Mouse (Mus musculus) neural tube, embryonic 15.5 days (tissue): ENCODE results near the gene Gm10477. TPM values are rescaled to one million over a fixed set of nuclear protein-coding genes. Genes with fewer than 3 reads are reported as not detected.
"Not testable (repeated sequence)": the region's sequence is repeated elsewhere in the genome, so short reads cannot be mapped to it uniquely, and the experiment has no call there.

Experiments
- ATAC-seq: fragments of 200-750 bp; cut with Nextera tagmentation; 2 replicates; pipeline ENCODE4 v1.8.0; 2017; ENCODE audit warnings: mild to moderate bottlenecking, moderate TSS enrichment, moderate library complexity; ENCODE audit not compliant: low FRiP score
- H3K27ac ChIP-seq: fragments of 300-500 bp; sonication (generic); replicated peaks from 2 replicates; pipeline ENCODE4 v1.5.1; 2015; ENCODE audit warnings: mild to moderate bottlenecking, inconsistent platforms
- H3K27me3 ChIP-seq: fragments of 300-500 bp; sonication (generic); replicated peaks from 2 replicates; pipeline ENCODE4 v1.6.1; 2015; ENCODE audit warnings: inconsistent platforms
- H3K36me3 ChIP-seq: fragments of 300-500 bp; sonication (generic); 2 replicates; pipeline ENCODE4 v1.6.1; 2015; ENCODE audit warnings: inconsistent platforms
- H3K4me1 ChIP-seq: fragments of 300-500 bp; sonication (generic); 2 replicates; pipeline ENCODE4 v1.6.1; 2015; ENCODE audit warnings: inconsistent platforms
- H3K4me2 ChIP-seq: fragments of 300-500 bp; sonication (generic); 2 replicates; pipeline ENCODE4 v1.6.1; 2015; ENCODE audit warnings: inconsistent platforms, mild to moderate bottlenecking, moderate library complexity
- H3K4me3 ChIP-seq: fragments of 300-500 bp; sonication (generic); replicated peaks from 2 replicates; pipeline ENCODE4 v1.5.1; 2015; ENCODE audit warnings: mild to moderate bottlenecking, inconsistent platforms
- H3K9ac ChIP-seq: fragments of 300-500 bp; sonication (generic); replicated peaks from 2 replicates; pipeline ENCODE4 v1.6.1; 2015; ENCODE audit warnings: mild to moderate bottlenecking, inconsistent platforms
- H3K9me3 ChIP-seq: fragments of 300-500 bp; sonication (generic); replicated peaks from 2 replicates; pipeline ENCODE4 v1.6.1; 2016; ENCODE audit warnings: inconsistent platforms
- WGBS: fragments of 180-500 bp; shearing (Covaris S2); methylation state at CpG from one replicate; pipeline ENCODE4 v1.1.7; 2015; ENCODE audit warnings: mixed read lengths; 5-methylcytosine and 5-hydroxymethylcytosine counted together
- polyA plus RNA-seq: library from polyadenylated mRNA; unstranded; fragments of >200 nt; fragmentation: Nextera tagmentation; extraction: Ambion mirVana; gene quantifications from 2 replicates; pipeline ENCODE4 v1.2.1, GENCODE M21; 2015

Gene Gm10477
- polyA plus RNA-seq = not detected in 2 replicates

DNA sequence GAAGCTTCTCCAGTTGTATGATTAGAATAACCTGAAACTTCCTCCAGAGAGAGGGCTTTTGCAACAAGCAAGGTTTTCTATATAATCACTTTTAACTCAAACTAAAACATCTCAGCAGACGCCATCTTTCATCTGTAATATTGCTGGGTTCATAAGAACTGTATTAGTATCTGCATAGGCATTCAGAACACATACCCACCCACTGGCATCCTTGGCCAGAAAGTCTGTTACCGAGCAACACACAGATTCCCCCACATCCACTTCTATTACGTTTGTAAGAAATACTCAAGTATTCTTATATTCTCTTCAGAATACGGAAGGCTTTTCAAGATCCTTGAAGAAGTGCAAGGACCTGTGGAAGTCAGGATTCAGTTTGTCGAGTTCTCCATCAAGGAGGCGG is at the start of gene Gm10477:
Gene Gm10477, plus strand, starts transcription at position 301 of the 400 bp plus-strand sequence.
- 87% methylated on average over 6 of the region's 6 CpGs for WGBS
- not testable (repeated sequence) for ATAC-seq, H3K4me2 ChIP-seq, H3K27me3 ChIP-seq, H3K9ac ChIP-seq, H3K4me3 ChIP-seq, H3K9me3 ChIP-seq, H3K36me3 ChIP-seq, H3K4me1 ChIP-seq, H3K27ac ChIP-seq

DNA sequence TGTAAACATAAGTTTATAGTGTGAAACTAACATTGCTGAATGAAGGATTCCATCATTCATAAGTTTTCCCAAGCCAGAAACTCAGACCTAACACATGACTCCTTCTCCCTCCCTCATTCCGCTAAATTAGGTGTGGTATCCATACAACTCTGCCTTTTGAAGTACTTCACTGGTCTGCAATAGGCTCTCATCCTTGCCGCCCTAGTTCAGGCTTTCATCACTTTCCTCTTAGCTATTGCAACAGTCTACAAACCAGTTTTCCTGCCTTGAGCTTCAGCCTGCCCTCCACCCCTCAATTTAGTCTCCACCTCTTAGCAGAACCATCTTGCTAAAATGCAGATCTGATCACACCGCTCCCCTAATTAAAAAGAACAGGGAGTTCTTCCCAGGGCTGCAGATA is 47.0 kb upstream of the Gm10477 start:
- Histone ChIP-seq H3K9me3 (no peaks in the 10 kb centered on the region), H3K27me3 (no peaks in the 10 kb centered on the region), H3K9ac (no peak overlapping the region), H3K4me2 (no peak overlapping the region), H3K36me3 (0 out of 2 replicates have a peak, but pooled peaks cover 3% of the 10 kb centered on the region), H3K4me3 (no peak overlapping the region), H3K4me1 (no peaks in the 10 kb centered on the region), H3K27ac (no peak overlapping the region)
- 88% methylated on average over 3 of the region's 3 CpGs for WGBS
- no peak for ATAC-seq

- Histone ChIP-seq H3K27ac (no peak overlapping the region), H3K27me3 (no peaks in the 10 kb centered on the region), H3K4me1 (no peaks in the 10 kb centered on the region), H3K36me3 (0 out of 2 replicates have a peak, but pooled peaks cover 3% of the 10 kb centered on the region), H3K4me3 (no peak overlapping the region), H3K4me2 (no peak overlapping the region), H3K9me3 (no peaks in the 10 kb centered on the region), H3K9ac (no peak overlapping the region)
- no peak for ATAC-seq
- WGBS = 72% methylated on average over 3 of the region's 3 CpGs
Observed at GRCm38 (mm10) chrX:56481906-56482305, 42.6 kb upstream of the Gm10477 start.

- Histone ChIP-seq H3K27ac (no peak overlapping the region), H3K4me1 (no peaks in the 10 kb centered on the region), H3K9me3 (no peaks in the 10 kb centered on the region), H3K4me3 (no peak overlapping the region), H3K4me2 (no peak overlapping the region), H3K36me3 (no peaks in the 10 kb centered on the region), H3K27me3 (no peaks in the 10 kb centered on the region), H3K9ac (no peak overlapping the region)
- ATAC-seq = no peak
- 16% methylated on average over 1 of the region's 1 CpGs for WGBS
Observed at GRCm38 (mm10) chrX:56489758-56490157, 34.8 kb upstream of the Gm10477 start.

DNA sequence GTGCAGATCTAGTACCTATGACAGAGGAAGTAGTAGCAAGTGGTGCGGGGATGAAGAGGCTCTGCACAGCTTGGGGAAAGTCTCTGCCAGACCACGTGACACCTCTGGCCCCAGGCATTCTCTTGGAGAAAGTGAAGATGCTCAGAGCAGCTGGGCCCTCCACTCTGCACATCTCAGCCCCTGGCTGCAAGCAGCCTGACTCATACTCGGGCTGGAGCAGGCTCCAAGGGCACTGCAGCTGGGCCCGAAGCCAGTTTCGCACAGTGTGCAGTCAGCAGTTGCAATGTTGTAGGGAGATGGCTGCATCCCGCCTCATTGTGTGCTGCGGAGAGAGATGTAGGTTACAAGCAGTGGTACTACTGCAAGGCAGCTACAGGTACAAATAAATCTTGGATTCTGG is 27.3 kb upstream of the Gm10477 start:
- Histone ChIP-seq H3K4me2 (no peak overlapping the region), H3K36me3 (no peaks in the 10 kb centered on the region), H3K9ac (no peak overlapping the region), H3K4me3 (no peak overlapping the region), H3K4me1 (no peaks in the 10 kb centered on the region), H3K27me3 (no peaks in the 10 kb centered on the region), H3K9me3 (no peaks in the 10 kb centered on the region), H3K27ac (no peak overlapping the region)
- WGBS = 87% methylated on average over 7 of the region's 7 CpGs
- ATAC-seq = no peak

DNA sequence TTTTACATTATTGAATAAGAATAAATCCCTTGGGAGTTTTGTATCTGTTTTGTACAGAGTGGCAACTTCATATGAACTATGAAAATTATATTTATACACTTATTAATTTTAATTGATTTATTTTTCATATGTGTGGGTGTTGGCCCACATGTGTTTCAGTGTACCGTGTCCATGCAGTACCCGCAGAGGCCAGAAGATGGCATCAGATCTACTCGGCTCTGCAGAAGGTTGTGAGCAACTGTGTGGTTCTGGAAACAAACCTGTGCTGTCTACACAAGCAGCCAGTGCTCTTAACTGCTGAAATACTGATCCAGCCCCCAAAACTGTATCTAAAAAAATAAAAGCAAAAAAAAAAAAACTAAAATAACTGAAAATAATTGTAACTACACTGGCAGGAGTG is 6.7 kb downstream of the Gm10477 start:
- H3K4me2 ChIP-seq = no peak overlapping the region
- no peak overlapping the region for H3K27ac ChIP-seq
- H3K4me3 ChIP-seq = no peak overlapping the region
- no peaks in the 10 kb centered on the region for H3K4me1 ChIP-seq
- H3K27me3 ChIP-seq = no peaks in the 10 kb centered on the region
- H3K9ac ChIP-seq = no peak overlapping the region
- H3K9me3 ChIP-seq = no peaks in the 10 kb centered on the region
- 10% methylated on average over 3 of the region's 3 CpGs for WGBS
- no peaks in the 10 kb centered on the region for H3K36me3 ChIP-seq
- ATAC-seq = no peak

GRCm38 (mm10) chrX:56537162-56537561 is 12.6 kb downstream of the Gm10477 start:
- no peak for ATAC-seq
- WGBS = 57% methylated on average over 4 of the region's 4 CpGs

GRCm38 (mm10) chrX:56549506-56549905 is 25.0 kb downstream of the Gm10477 start, which contains the start of gene Gm648:
Gene Gm648 (minus strand): TSS chrX:56549606.
- H3K27ac ChIP-seq = no peak within 1 kb of the TSS
- no peaks in the 10 kb centered on the region for H3K36me3 ChIP-seq
- H3K27me3 ChIP-seq = no peaks in the 10 kb centered on the region
- H3K4me2 ChIP-seq = no peak within 1 kb of the TSS
- no peak for ATAC-seq
- H3K4me1 ChIP-seq = no peaks in the 10 kb centered on the region
- WGBS = 90% methylated on average over 7 of the region's 7 CpGs
- H3K9ac ChIP-seq = no peak within 1 kb of the TSS
- H3K9me3 ChIP-seq = no peaks in the 10 kb centered on the region
- no peak within 1 kb of the TSS for H3K4me3 ChIP-seq

More at GRCm38 (mm10) chrX:56537162-56537561, 12.6 kb downstream of the Gm10477 start:
- Histone ChIP-seq H3K4me1 (no peaks in the 10 kb centered on the region), H3K36me3 (no peaks in the 10 kb centered on the region), H3K4me3 (no peak overlapping the region), H3K9ac (no peak overlapping the region), H3K9me3 (no peaks in the 10 kb centered on the region), H3K27ac (no peak overlapping the region), H3K4me2 (no peak overlapping the region), H3K27me3 (no peaks in the 10 kb centered on the region)

GRCm38 (mm10) chrX:56553584-56553983 is 29.0 kb downstream of the Gm10477 start:
- ATAC-seq = no peak
- no peaks in the 10 kb centered on the region for H3K4me1 ChIP-seq
- H3K4me3 ChIP-seq = no peak overlapping the region
- no peak overlapping the region for H3K27ac ChIP-seq
- no peaks in the 10 kb centered on the region for H3K36me3 ChIP-seq
- H3K27me3 ChIP-seq = no peaks in the 10 kb centered on the region
- H3K9me3 ChIP-seq = no peaks in the 10 kb centered on the region
- WGBS = 83% methylated on average over 3 of the region's 3 CpGs
- H3K4me2 ChIP-seq = no peak overlapping the region
- H3K9ac ChIP-seq = no peak overlapping the region

DNA sequence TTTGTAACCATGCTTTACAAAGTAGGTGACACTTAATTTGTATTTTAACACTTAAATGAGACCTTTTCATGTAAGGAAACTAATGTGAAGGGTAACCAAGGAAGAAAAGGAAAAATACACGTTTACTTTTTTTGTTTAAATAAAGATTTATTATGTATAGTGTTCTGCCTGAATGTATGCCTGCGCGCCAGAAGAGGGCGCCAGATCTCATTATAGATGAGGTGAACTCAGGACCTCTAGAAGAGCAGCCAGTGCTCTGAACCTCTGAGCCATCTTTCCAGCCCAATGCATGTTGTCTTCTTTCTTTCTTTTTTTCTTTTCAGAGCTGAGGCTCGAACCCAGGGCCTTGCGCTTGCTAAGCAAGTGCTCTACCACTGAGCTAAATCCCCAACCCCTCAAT is 47.9 kb downstream of the Gm10477 start:
- 19% methylated on average over 6 of the region's 6 CpGs for WGBS
- no peak for ATAC-seq
- H3K4me1 ChIP-seq = no peaks in the 10 kb centered on the region

More for the DNA sequence above, 47.9 kb downstream of the Gm10477 start:
- H3K27ac ChIP-seq = no peak overlapping the region
- no peaks in the 10 kb centered on the region for H3K9me3 ChIP-seq
- no peak overlapping the region for H3K9ac ChIP-seq
- no peaks in the 10 kb centered on the region for H3K27me3 ChIP-seq
- H3K36me3 ChIP-seq = no peaks in the 10 kb centered on the region
- H3K4me3 ChIP-seq = no peak overlapping the region
- H3K4me2 ChIP-seq = no peak overlapping the region

Other genes with a start within 250 kb of the Gm10477 start
- 5.3 and 5.7 TPM in 2 replicates for gene Zfp449, start 178.3 kb upstream of the Gm10477 start, polyA plus RNA-seq
- gene Smim10l2a, start 150.2 kb upstream of the Gm10477 start, polyA plus RNA-seq = 47.6 and 52.0 TPM in 2 replicates
- 1.2 and 1.6 TPM in 2 replicates for gene Gm2174, start 76.8 kb upstream of the Gm10477 start, polyA plus RNA-seq
- 18.2 and 21.7 TPM in 2 replicates for gene Ints6l, start 69.9 kb upstream of the Gm10477 start, polyA plus RNA-seq
- 0.23 TPM in 1 of 2 replicates, not detected in the other for gene Gm648, start 24.9 kb downstream of the Gm10477 start, polyA plus RNA-seq
- 48.7 and 52.2 TPM in 2 replicates for gene Mmgt1, start 73.3 kb downstream of the Gm10477 start, polyA plus RNA-seq
- 53.6 and 61.9 TPM in 2 replicates for gene Slc9a6, start 85.0 kb downstream of the Gm10477 start, polyA plus RNA-seq
- gene Fhl1, start 207.0 kb downstream of the Gm10477 start, polyA plus RNA-seq = 189 and 222 TPM in 2 replicates